Comparison of ENCODE assay signal across 15 mouse cellular contexts in genomic region chr15:65567931-65568330, GRCm38 (mm10).
DNase-seq lines count a peak whose midpoint lies in the region.
"Had no signal": no experiment of that assay in that cellular context is flagged by ENCODE, and none has a peak within 500 bp of the region (broad histone marks: within the 10 kb centered on the region; RNA-seq: fewer than 3 reads in every experiment).

No protein-coding gene starts in this region.

- peak; percentile 6 for DNase-seq in layer of hippocampus, adult 9-11 months
- no peak for DNase-seq in layer of hippocampus, postnatal 25 days (ENCODE audit: extremely low spot score in 1 of 2, low spot score in 1 of 2)
- DNase-seq in right cerebral cortex, adult 18-20 months = peak; percentile 6
- no peak for DNase-seq in right cerebral cortex, postnatal 4 days
- peak; percentile 38 for DNase-seq in brain, adult 2 months (ENCODE audit: low read depth, low spot score)
- no peak for DNase-seq in cerebellum, adult 11-12 months
- DNase-seq: adrenal gland, adult 2 months; adrenal gland, postnatal 10 days; adrenal gland, postnatal 25 days; cerebellum, adult 18-20 months; cerebellum, adult 8-10 months; cerebellum, adult 9-11 months; cerebellum, postnatal 14 days; cerebellum, postnatal 36 days; embryo, embryonic 11 days had no signal

Comparison
In these comparisons a context has a peak if more than half of its experiments do, and no peak if none do; other contexts are left out.
1. DNase-seq: peak in layer of hippocampus, adult 9-11 months (single experiment), right cerebral cortex, adult 18-20 months (single experiment) and brain, adult 2 months (single experiment); none in layer of hippocampus, postnatal 25 days (0 of 2), right cerebral cortex, postnatal 4 days (single experiment) and cerebellum, adult 11-12 months (single experiment).